Mouse (Mus musculus): ENCODE data around the gene Vmn1r166. TPM values are rescaled to one million over a fixed set of nuclear protein-coding genes. Genes with fewer than 3 reads are reported as not detected.

Gene Vmn1r166
- not detected for polyA plus RNA-seq (2017; shearing (Covaris generic))

GRCm38 (mm10) chr7:23251582-23251981 lies at the start of gene Vmn1r166:
Vmn1r166 (minus strand) TSS chr7:23251682.

GRCm38 (mm10) chr7:23300892-23301291 lies 49.4 kb upstream of the Vmn1r166 start, which contains the start of gene Nlrp4e:
Nlrp4e (plus strand) TSS chr7:23301192.

GRCm38 (mm10) chr7:23278800-23279199 lies 27.3 kb upstream of the Vmn1r166 start, which contains the start of gene Gm6902:
Gm6902 (minus strand) TSS chr7:23278900.

GRCm38 (mm10) chr7:23217032-23217431 lies 34.5 kb downstream of the Vmn1r166 start, which contains the start of gene Vmn1r165:
Vmn1r165 (plus strand) TSS chr7:23217332.

Other genes starting within 250 kb of the Vmn1r166 start
- gene Gm4216, start 231.8 kb downstream of the Vmn1r166 start, polyA plus RNA-seq (2017; shearing (Covaris generic)), result not detected
- not detected for gene Vmn1r163, start 196.1 kb downstream of the Vmn1r166 start, polyA plus RNA-seq (2017; shearing (Covaris generic))
- gene Gm8720, start 184.2 kb downstream of the Vmn1r166 start, polyA plus RNA-seq (2017; shearing (Covaris generic)), result not detected
- gene Gm10662, start 107.2 kb downstream of the Vmn1r166 start, polyA plus RNA-seq (2017; shearing (Covaris generic)), result not detected
- gene Vmn1r165, start 34.4 kb downstream of the Vmn1r166 start, polyA plus RNA-seq (2017; shearing (Covaris generic)), result not detected
- not detected for gene Gm6902, start 27.2 kb upstream of the Vmn1r166 start, polyA plus RNA-seq (2017; shearing (Covaris generic))
- 0.15 TPM for gene Nlrp4e, start 49.5 kb upstream of the Vmn1r166 start, polyA plus RNA-seq (2017; shearing (Covaris generic))
- not detected for gene Nlrp5, start 134.2 kb upstream of the Vmn1r166 start, polyA plus RNA-seq (2017; shearing (Covaris generic))